Mouse (Mus musculus) lung, postnatal 0 days (tissue): ENCODE data around the gene Zdhhc14. TPM values are rescaled to one million over a fixed set of nuclear protein-coding genes. Genes with fewer than 3 reads are reported as not detected.

ENCODE experiments used
- ATAC-seq: fragments of 200-750 bp; cut with Nextera tagmentation; 2 replicates; pipeline ENCODE4 v1.8.0; 2017; ENCODE audit warnings: moderate library complexity
- DNase-seq: peaks from one replicate; pipeline ENCODE4 v3.0.0-alpha.2; 2016; ENCODE audit warnings: low spot score
- H3K27ac ChIP-seq: fragments of 300-500 bp; sonication (generic); 2 replicates; pipeline ENCODE4 v1.5.1; 2014; ENCODE audit warnings: antibody characterized with exemption, mild to moderate bottlenecking, low read length, mixed read lengths
- H3K27me3 ChIP-seq: fragments of 300-500 bp; sonication (generic); replicated peaks from 2 replicates; pipeline ENCODE4 v1.6.1; 2014; ENCODE audit warnings: low read length, mixed read lengths; ENCODE audit not compliant: insufficient read depth
- H3K36me3 ChIP-seq: fragments of 300-500 bp; sonication (generic); 2 replicates; pipeline ENCODE4 v1.6.1; 2014; ENCODE audit warnings: low read length, mixed read lengths; ENCODE audit not compliant: insufficient read depth
- H3K4me1 ChIP-seq: fragments of 300-500 bp; sonication (generic); 2 replicates; pipeline ENCODE4 v1.6.1; 2014; ENCODE audit warnings: antibody characterized with exemption, low read depth, low read length, mixed read lengths; ENCODE audit not compliant: insufficient read depth
- H3K4me2 ChIP-seq: fragments of 300-500 bp; sonication (generic); replicated peaks from 2 replicates; pipeline ENCODE4 v1.6.1; 2014; ENCODE audit warnings: low read depth, mild to moderate bottlenecking, low read length, moderate library complexity, mixed read lengths
- H3K4me3 ChIP-seq: fragments of 300-500 bp; sonication (generic); 2 replicates; pipeline ENCODE4 v1.5.1; 2014; ENCODE audit warnings: low read depth, low read length
- H3K9ac ChIP-seq: fragments of 300-500 bp; sonication (generic); replicated peaks from 2 replicates; pipeline ENCODE4 v1.6.1; 2014; ENCODE audit warnings: low read depth, mild to moderate bottlenecking
- H3K9me3 ChIP-seq: fragments of 300-500 bp; sonication (generic); 2 replicates; pipeline ENCODE4 v1.6.1; 2016; ENCODE audit warnings: low read length, mixed read lengths
- CTCF ChIP-seq: IDR thresholded peaks from 2 replicates; pipeline ENCODE4 v1.5.1; 2016; ENCODE audit warnings: antibody characterized with exemption, mild to moderate bottlenecking
- EP300 ChIP-seq: IDR thresholded peaks from 2 replicates; pipeline ENCODE4 v1.6.1; 2016; ENCODE audit warnings: antibody characterized with exemption, mild to moderate bottlenecking, control low read depth
- WGBS: fragments of 180-500 bp; shearing (Covaris S2); extraction: QIAGEN DNeasy Blood & Tissue Kit; methylation state at CpG from one replicate; pipeline ENCODE4 v1.1.7; 2014; 5-methylcytosine and 5-hydroxymethylcytosine counted together
- polyA plus RNA-seq: library from polyadenylated mRNA; unstranded; fragments of >200 nt; fragmentation: Nextera tagmentation; extraction: Ambion mirVana; gene quantifications from 2 replicates; pipeline ENCODE4 v1.2.1, GENCODE M21; 2015

Zdhhc14 gene
- polyA plus RNA-seq, 1 experiment from 2014 or later = 4.2 TPM

GRCm38 (mm10) chr17:5553556-5553955 lies 61.2 kb downstream of the Zdhhc14 start:
- TF ChIP-seq CTCF = no peak
- TF ChIP-seq EP300 = no peak
- H3K9me3 ChIP-seq = no peaks in the 10 kb centered on the region
- H3K4me2 ChIP-seq = no peak overlapping the region
- ATAC-seq (no peak), DNase-seq (no peak)
- H3K36me3 ChIP-seq = no peaks in the 10 kb centered on the region
- H3K4me1 ChIP-seq = no peaks in the 10 kb centered on the region
- no peak overlapping the region for H3K4me3 ChIP-seq
- H3K9ac ChIP-seq = no peak overlapping the region
- WGBS = 66% methylated on average over 5 of the region's 5 CpGs
- no peaks in the 10 kb centered on the region for H3K27me3 ChIP-seq
- no peak overlapping the region for H3K27ac ChIP-seq

- H3K4me1 ChIP-seq = no peaks in the 10 kb centered on the region
- no peaks in the 10 kb centered on the region for H3K36me3 ChIP-seq
- no peak overlapping the region for H3K4me3 ChIP-seq
- ATAC-seq (no peak), DNase-seq (no peak)
- H3K27me3 ChIP-seq = no peaks in the 10 kb centered on the region
- H3K9ac ChIP-seq = no peak overlapping the region
- 79% methylated on average over 2 of the region's 2 CpGs for WGBS
- no peak for TF ChIP-seq CTCF
- no peak for TF ChIP-seq EP300
- no peak overlapping the region for H3K4me2 ChIP-seq
- no peak overlapping the region for H3K27ac ChIP-seq
- no peaks in the 10 kb centered on the region for H3K9me3 ChIP-seq
Observed at GRCm38 (mm10) chr17:5554573-5554972, 62.2 kb downstream of the Zdhhc14 start.

- Histone ChIP-seq H3K27ac (no peak overlapping the region), H3K4me1 (no peaks in the 10 kb centered on the region), H3K9ac (no peak overlapping the region), H3K36me3 (no peaks in the 10 kb centered on the region), H3K9me3 (no peaks in the 10 kb centered on the region), H3K4me2 (no peak overlapping the region), H3K27me3 (no peaks in the 10 kb centered on the region), H3K4me3 (no peak overlapping the region)
- 61% methylated on average over 8 of the region's 8 CpGs for WGBS
- TF ChIP-seq EP300 (no peak), CTCF (no peak)
- 0 out of 2 replicates have a peak, but pooled peaks have one; percentile 21 for ATAC-seq
- DNase-seq = no peak
Observed at GRCm38 (mm10) chr17:5556568-5556967, 64.2 kb downstream of the Zdhhc14 start.

DNA sequence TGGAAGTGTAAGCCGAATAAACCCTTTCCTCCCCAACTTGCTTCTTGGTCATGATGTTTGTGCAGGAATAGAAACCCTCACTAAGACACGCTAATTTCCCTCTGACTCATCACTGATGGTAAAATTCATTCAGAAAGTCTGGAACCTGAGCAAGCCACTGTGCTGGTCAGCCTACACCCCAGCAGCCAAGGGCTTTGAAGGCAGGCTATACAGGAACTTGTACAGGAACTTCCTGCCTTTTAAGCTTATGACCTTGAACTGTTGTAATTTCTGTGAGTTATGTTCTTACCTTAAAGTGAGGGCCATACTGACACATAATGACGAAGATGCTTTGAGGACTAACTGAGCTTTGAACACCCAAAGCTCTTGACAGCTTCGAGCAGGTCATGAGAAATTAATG lies 67.9 kb downstream of the Zdhhc14 start:
- 73% methylated on average over 4 of the region's 4 CpGs for WGBS
- Histone ChIP-seq H3K9me3 (no peaks in the 10 kb centered on the region), H3K4me2 (no peak overlapping the region), H3K27ac (no peak overlapping the region), H3K4me3 (no peak overlapping the region), H3K27me3 (no peaks in the 10 kb centered on the region), H3K36me3 (no peaks in the 10 kb centered on the region), H3K9ac (no peak overlapping the region), H3K4me1 (no peaks in the 10 kb centered on the region)
- ATAC-seq (no peak), DNase-seq (no peak)
- no peak for TF ChIP-seq CTCF
- no peak for TF ChIP-seq EP300

GRCm38 (mm10) chr17:5563108-5563507 lies 70.8 kb downstream of the Zdhhc14 start:
- H3K9me3 ChIP-seq = no peaks in the 10 kb centered on the region
- DNase-seq = no peak
- H3K9ac ChIP-seq = no peak overlapping the region
- no peak overlapping the region for H3K27ac ChIP-seq
- no peak overlapping the region for H3K4me3 ChIP-seq
- H3K4me1 ChIP-seq = no peaks in the 10 kb centered on the region
- H3K27me3 ChIP-seq = no peaks in the 10 kb centered on the region
- ATAC-seq = no peak
- H3K4me2 ChIP-seq = no peak overlapping the region
- TF ChIP-seq CTCF (no peak), EP300 (no peak)
- 86% methylated on average over 6 of the region's 6 CpGs for WGBS
- no peaks in the 10 kb centered on the region for H3K36me3 ChIP-seq

DNA sequence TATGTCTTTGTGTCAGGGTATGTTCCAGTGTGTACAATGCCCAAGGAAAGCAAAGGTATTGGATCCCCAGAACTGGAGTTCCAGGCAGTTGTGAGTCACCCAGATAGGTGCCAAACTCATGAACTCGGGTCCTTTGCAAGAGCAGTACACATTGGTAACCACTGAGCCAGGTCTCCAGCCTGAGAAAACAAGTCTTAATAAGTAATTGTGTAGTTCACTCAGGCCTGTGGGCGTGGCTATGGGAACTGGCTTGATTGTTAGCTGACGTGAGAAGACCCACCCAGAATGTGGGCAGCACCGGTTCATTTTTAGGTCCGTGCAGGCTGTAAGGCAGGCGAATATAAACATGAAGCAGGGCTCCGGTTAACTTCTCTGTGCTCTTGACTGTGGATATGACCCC lies 73.6 kb downstream of the Zdhhc14 start:
- TF ChIP-seq CTCF = no peak
- TF ChIP-seq EP300 = no peak
- Histone ChIP-seq H3K4me1 (no peaks in the 10 kb centered on the region), H3K27ac (no peak overlapping the region), H3K27me3 (no peaks in the 10 kb centered on the region), H3K9ac (no peak overlapping the region), H3K9me3 (no peaks in the 10 kb centered on the region), H3K36me3 (no peaks in the 10 kb centered on the region), H3K4me2 (no peak overlapping the region), H3K4me3 (no peak overlapping the region)
- DNase-seq (peak; percentile 31), ATAC-seq (0 out of 2 replicates have a peak, but pooled peaks have one; percentile 16)
- 56% methylated on average over 7 of the region's 7 CpGs for WGBS

DNA sequence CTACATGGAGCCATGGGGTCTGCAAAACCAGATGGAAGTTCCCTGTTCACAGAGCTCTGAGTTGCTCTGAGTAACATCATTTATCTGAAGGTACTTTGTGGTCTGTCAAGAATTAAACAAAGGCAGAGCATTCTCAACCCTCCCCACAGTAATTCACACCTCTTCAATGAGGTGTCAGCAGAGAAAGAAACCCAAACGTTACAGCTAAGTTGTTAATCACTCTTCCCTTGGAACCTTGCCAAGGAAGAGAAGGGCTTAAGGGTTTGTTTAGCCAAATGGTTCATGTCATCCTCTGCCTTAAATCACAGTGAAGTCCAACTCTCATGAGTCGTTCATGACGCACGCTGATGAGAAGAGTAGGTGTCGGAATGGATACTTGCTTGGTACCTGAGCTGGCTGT lies 75.6 kb downstream of the Zdhhc14 start:
- Histone ChIP-seq H3K27me3 (no peaks in the 10 kb centered on the region), H3K4me1 (no peaks in the 10 kb centered on the region; the same call in 1 of the 2 replicates), H3K36me3 (no peaks in the 10 kb centered on the region), H3K27ac (no peak overlapping the region), H3K9me3 (no peaks in the 10 kb centered on the region), H3K4me2 (no peak overlapping the region), H3K4me3 (no peak overlapping the region), H3K9ac (no peak overlapping the region)
- DNase-seq (peak; percentile 52), ATAC-seq (no peak)
- WGBS = 26% methylated on average over 5 of the region's 5 CpGs
- TF ChIP-seq EP300 = no peak
- TF ChIP-seq CTCF = no peak
